Mouse (Mus musculus) stomach, embryonic 14.5 days (tissue): ENCODE measurements around the gene Rpl26. TPM values are rescaled to one million over a fixed set of nuclear protein-coding genes. Genes with fewer than 3 reads are reported as not detected.

Source experiments
- ATAC-seq: fragments of 200-750 bp; cut with Nextera tagmentation; 2 replicates; pipeline ENCODE4 v1.8.0; 2017; ENCODE audit warnings: low read depth, moderate TSS enrichment; ENCODE audit not compliant: insufficient number of reproducible peaks, insufficient read depth, low FRiP score
- H3K27ac ChIP-seq: fragments of 300-500 bp; sonication (generic); 2 replicates; pipeline ENCODE4 v1.5.1; 2014; ENCODE audit warnings: mild to moderate bottlenecking, low read length, moderate library complexity, mixed read lengths
- H3K27me3 ChIP-seq: fragments of 300-500 bp; sonication (generic); 2 replicates; pipeline ENCODE4 v1.6.1; 2014; ENCODE audit warnings: low read length, control low read depth, mixed read lengths; ENCODE audit not compliant: control insufficient read depth, insufficient read depth
- H3K36me3 ChIP-seq: fragments of 300-500 bp; sonication (generic); 2 replicates; pipeline ENCODE4 v1.6.1; 2014; ENCODE audit warnings: mild to moderate bottlenecking, control low read depth, low read length, moderate library complexity, mixed read lengths; ENCODE audit not compliant: control insufficient read depth, insufficient read depth
- H3K4me1 ChIP-seq: fragments of 300-500 bp; sonication (generic); 2 replicates; pipeline ENCODE4 v1.6.1; 2014; ENCODE audit warnings: low read length, control low read depth, mixed read lengths; ENCODE audit not compliant: control insufficient read depth, insufficient read depth
- H3K4me2 ChIP-seq: fragments of 300-500 bp; sonication (generic); replicated peaks from 2 replicates; pipeline ENCODE4 v1.6.1; 2014; ENCODE audit warnings: low read depth, low read length, control low read depth
- H3K4me3 ChIP-seq: fragments of 300-500 bp; sonication (generic); 2 replicates; pipeline ENCODE4 v1.5.1; 2014; ENCODE audit warnings: low read depth, low read length, control low read depth
- H3K9ac ChIP-seq: fragments of 300-500 bp; sonication (generic); replicated peaks from 2 replicates; pipeline ENCODE4 v1.6.1; 2014; ENCODE audit warnings: low read depth, mild to moderate bottlenecking, control low read depth, low read length, moderate library complexity, mixed read lengths
- H3K9me3 ChIP-seq: fragments of 300-500 bp; sonication (generic); 2 replicates; pipeline ENCODE4 v1.6.1; 2016; ENCODE audit warnings: low read depth, low read length, control low read depth; ENCODE audit not compliant: control insufficient read depth
- WGBS: fragments of 180-500 bp; shearing (Covaris S2); extraction: QIAGEN DNeasy Blood & Tissue Kit; methylation state at CpG from one replicate; pipeline ENCODE4 v1.1.7; 2014; 5-methylcytosine and 5-hydroxymethylcytosine counted together
- polyA plus RNA-seq: library from polyadenylated mRNA; unstranded; fragments of >200 nt; fragmentation: Nextera tagmentation; extraction: Ambion mirVana; gene quantifications from 2 replicates; pipeline ENCODE4 v1.2.1, GENCODE M21; 2014

Rpl26 gene
- polyA plus RNA-seq: 1,222 and 1,288 TPM in 2 replicates

GRCm38 (mm10) chr11:68901351-68902046 is at the start of gene Rpl26:
Gene Rpl26, plus strand, starts transcription at chr11:68901583.
- no peaks in the 10 kb centered on the region for H3K27me3 ChIP-seq
- peak within 1 kb of the TSS; percentile 95 for H3K27ac ChIP-seq
- ATAC-seq: peak; percentile 87
- H3K9ac ChIP-seq: peak within 1 kb of the TSS; percentile 87
- peaks cover 35% of the 10 kb centered on the region for H3K36me3 ChIP-seq
- peak within 1 kb of the TSS; percentile 79 for H3K4me3 ChIP-seq
- no peaks in the 10 kb centered on the region for H3K9me3 ChIP-seq
- 0 out of 2 replicates have a peak, but pooled peaks cover 2% of the 10 kb centered on the region for H3K4me1 ChIP-seq
- peak within 1 kb of the TSS; percentile 66 for H3K4me2 ChIP-seq
- under 1% methylated on average over 52 of the region's 52 CpGs for WGBS

GRCm38 (mm10) chr11:68851644-68852485 is 49.5 kb upstream of the Rpl26 start:
- Histone ChIP-seq H3K4me3 (peak overlapping the region; percentile 97), H3K36me3 (no peaks in the 10 kb centered on the region), H3K9ac (peak overlapping the region; percentile 89), H3K9me3 (no peaks in the 10 kb centered on the region), H3K4me1 (peaks cover 18% of the 10 kb centered on the region), H3K27me3 (no peaks in the 10 kb centered on the region), H3K27ac (peak overlapping the region; percentile 99), H3K4me2 (peak overlapping the region; percentile 56)
- ATAC-seq: no peak
- WGBS: 2% methylated on average over 13 of the region's 13 CpGs

GRCm38 (mm10) chr11:68852486-68852901 is 48.9 kb upstream of the Rpl26 start:
- Histone ChIP-seq H3K9ac (peak overlapping the region; percentile 89), H3K27me3 (no peaks in the 10 kb centered on the region), H3K4me1 (peaks cover 18% of the 10 kb centered on the region), H3K4me3 (peak overlapping the region; percentile 97), H3K9me3 (no peaks in the 10 kb centered on the region), H3K4me2 (peak overlapping the region; percentile 56), H3K36me3 (no peaks in the 10 kb centered on the region), H3K27ac (peak overlapping the region; percentile 99)
- ATAC-seq: peak; percentile 31; the same call in 1 of the 2 replicates
- WGBS: 0% methylated on average over 31 of the region's 36 CpGs

- peak overlapping the region; percentile 82 for H3K4me2 ChIP-seq
- H3K9me3 ChIP-seq: no peaks in the 10 kb centered on the region
- H3K4me1 ChIP-seq: peaks cover 18% of the 10 kb centered on the region
- peak overlapping the region; percentile 89 for H3K9ac ChIP-seq
- peak overlapping the region; percentile 97 for H3K4me3 ChIP-seq
- no peaks in the 10 kb centered on the region for H3K27me3 ChIP-seq
- H3K27ac ChIP-seq: peak overlapping the region; percentile 99
- peak; percentile 99 for ATAC-seq
- no peaks in the 10 kb centered on the region for H3K36me3 ChIP-seq
- WGBS: under 1% methylated on average over 42 of the region's 42 CpGs
These were observed 48.4 kb upstream of the Rpl26 start for GRCm38 (mm10) chr11:68852932-68853409.

- peak overlapping the region; percentile 82 for H3K4me2 ChIP-seq
- peak overlapping the region; percentile 97 for H3K4me3 ChIP-seq
- H3K27ac ChIP-seq: peak overlapping the region; percentile 99
- peak overlapping the region; percentile 39 for H3K9ac ChIP-seq
- WGBS: 31% methylated on average over 14 of the region's 14 CpGs
- no peak for ATAC-seq
- H3K27me3 ChIP-seq: no peaks in the 10 kb centered on the region
- H3K9me3 ChIP-seq: no peaks in the 10 kb centered on the region
- H3K4me1 ChIP-seq: peaks cover 18% of the 10 kb centered on the region
- H3K36me3 ChIP-seq: no peaks in the 10 kb centered on the region
These were observed 47.6 kb upstream of the Rpl26 start for GRCm38 (mm10) chr11:68853611-68854401.

- WGBS: 85% methylated on average over 3 of the region's 3 CpGs
- no peak overlapping the region for H3K4me2 ChIP-seq
These were observed 46.8 kb upstream of the Rpl26 start for GRCm38 (mm10) chr11:68854621-68855020.

GRCm38 (mm10) chr11:68857329-68857728 is 44.1 kb upstream of the Rpl26 start:
- Histone ChIP-seq H3K27me3 (no peaks in the 10 kb centered on the region), H3K4me1 (peaks cover 3% of the 10 kb centered on the region; the same call in 1 of the 2 replicates), H3K4me3 (no peak overlapping the region), H3K36me3 (no peaks in the 10 kb centered on the region), H3K9ac (no peak overlapping the region), H3K9me3 (no peaks in the 10 kb centered on the region), H3K4me2 (no peak overlapping the region), H3K27ac (no peak overlapping the region)
- WGBS: 88% methylated on average over 3 of the region's 3 CpGs
- no peak for ATAC-seq

More at GRCm38 (mm10) chr11:68854621-68855020, 46.8 kb upstream of the Rpl26 start:
- H3K27ac ChIP-seq: no peak overlapping the region
- no peaks in the 10 kb centered on the region for H3K9me3 ChIP-seq
- H3K36me3 ChIP-seq: no peaks in the 10 kb centered on the region
- peaks cover 18% of the 10 kb centered on the region for H3K4me1 ChIP-seq
- H3K27me3 ChIP-seq: no peaks in the 10 kb centered on the region
- H3K4me3 ChIP-seq: no peak overlapping the region
- no peak for ATAC-seq
- H3K9ac ChIP-seq: no peak overlapping the region
